Mouse (Mus musculus) inflammation-experienced regulatory T-cells, adult 16 weeks (primary cell): ENCODE results near the gene Gatad2a. TPM values are rescaled to one million over a fixed set of nuclear protein-coding genes. Genes with fewer than 3 reads are reported as not detected.

Experiments
- polyA plus RNA-seq: library from polyadenylated mRNA; unstranded; fragments of 100-300 nt; shearing (Covaris generic); gene quantifications from one replicate; pipeline ENCODE4 v1.2.1, GENCODE M21; 2017

Gatad2a gene
- polyA plus RNA-seq, result 29.4 TPM

DNA sequence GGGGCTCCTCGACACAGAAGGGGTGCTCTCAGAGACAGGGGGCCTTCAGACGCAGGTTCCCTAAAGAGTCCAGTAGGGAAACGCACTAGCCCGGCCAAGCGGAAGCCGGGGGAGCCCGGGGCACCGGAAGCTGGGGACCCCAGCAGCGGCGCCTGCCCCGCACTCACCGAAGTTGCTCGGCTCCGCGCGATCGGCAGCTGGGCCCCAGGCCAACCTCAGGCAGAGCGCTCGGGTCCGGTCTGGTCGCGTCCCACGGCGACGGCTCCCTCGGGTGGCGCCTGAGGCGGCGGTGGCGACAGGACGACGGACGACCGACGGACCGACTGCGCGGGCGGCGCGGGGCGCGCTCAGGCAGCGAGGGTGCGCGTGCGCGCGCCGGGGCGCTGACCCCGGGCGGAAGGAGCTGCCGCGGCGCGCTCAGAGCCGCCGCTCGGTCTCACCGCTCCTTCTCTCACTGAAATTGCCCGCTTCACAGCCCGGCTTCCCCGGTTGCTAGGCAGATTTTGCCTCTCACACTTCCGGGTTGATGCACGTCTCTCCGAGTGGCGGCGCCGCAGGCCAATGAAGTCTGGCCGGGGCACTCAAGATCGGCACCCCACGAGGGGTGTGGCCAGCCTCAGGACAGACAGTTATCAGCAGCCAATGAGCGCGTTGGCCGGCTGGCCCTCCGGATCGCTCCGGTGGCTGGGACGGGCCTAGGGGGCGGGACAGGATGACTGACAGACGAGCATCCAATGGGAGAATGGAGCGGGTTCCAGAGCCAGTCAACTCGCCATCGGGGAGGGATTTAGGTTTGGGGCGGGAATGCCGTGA is at the start of gene Gatad2a:
TSS of gene Gatad2a (minus strand) at position 609 of the 813 bp plus-strand sequence.

DNA sequence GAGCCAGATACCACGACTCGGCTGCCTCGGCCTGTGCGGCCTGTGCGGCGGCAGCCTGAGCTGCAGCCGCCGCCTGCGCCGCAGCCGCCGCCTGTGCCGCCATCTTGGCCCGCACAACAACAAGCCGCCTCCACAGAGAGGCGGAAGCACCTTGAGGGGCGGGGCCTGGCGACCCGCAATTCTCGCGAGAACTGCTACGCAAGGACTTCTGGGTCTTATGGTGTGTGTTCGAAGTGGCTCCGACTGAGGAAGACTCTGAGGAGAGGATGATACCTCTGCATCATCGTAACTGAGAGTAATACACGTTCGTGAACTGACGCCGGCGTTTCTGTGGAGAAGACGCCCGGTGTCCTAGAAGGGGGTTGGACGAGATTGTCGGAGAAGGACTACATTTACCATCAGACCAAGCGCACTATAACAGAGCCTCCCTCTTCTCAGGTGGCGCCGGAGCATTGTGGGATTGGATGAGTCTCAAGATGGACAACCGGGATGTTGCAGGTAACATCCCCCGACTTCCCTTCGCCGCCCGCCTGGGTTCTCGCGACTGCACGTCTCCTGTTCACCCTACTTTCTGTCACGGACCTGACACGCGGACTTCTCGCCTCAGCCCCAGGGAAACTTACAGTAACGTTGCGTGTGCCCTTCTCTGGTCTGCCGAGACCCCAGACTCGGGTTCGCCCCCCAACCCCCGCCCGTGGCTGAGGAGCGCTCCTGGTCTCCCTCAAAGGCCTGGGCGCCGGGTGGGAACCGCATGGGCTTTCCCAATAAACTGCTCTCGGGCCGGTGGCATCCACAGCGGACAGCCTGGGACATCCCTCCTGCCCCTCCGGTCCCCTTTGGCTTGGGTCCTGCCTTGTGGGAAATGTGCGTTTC is 46.6 kb upstream of the Gatad2a start, which contains the start of the genes Mau2 and Sugp1:
TSS of gene Mau2 (minus strand) at position 152 of the 873 bp plus-strand sequence.
TSS of gene Sugp1 (plus strand) at position 231 of the 873 bp plus-strand sequence.

DNA sequence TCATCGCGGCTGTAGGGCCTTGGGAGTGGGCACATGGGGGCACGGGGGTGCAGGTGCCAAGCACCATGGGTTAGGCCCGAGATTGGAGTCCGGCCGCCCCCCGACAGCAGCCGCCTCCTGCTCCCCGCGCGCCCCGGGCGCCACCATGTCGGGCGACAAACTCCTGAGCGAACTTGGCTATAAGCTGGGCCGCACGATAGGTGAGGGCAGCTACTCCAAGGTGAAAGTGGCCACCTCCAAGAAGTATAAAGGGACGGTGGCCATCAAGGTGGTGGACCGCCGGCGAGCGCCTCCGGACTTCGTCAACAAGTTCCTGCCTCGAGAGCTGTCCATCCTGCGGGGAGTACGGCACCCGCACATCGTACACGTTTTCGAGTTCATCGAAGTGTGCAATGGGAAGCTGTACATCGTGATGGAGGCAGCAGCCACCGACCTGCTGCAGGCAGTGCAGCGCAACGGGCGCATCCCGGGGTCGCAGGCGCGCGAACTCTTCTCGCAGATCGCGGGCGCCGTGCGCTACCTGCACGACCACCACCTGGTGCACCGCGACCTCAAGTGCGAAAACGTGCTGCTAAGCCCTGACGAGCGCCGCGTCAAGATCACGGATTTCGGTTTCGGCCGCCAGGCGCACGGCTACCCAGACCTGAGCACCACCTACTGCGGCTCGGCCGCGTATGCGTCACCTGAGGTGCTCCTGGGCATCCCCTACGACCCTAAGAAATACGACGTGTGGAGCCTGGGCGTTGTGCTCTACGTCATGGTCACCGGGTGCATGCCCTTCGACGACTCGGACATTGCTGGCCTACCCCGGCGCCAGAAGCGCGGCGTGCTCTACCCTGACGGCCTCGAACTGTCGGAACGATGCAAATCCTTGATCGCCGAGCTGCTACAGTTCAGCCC is 93.8 kb downstream of the Gatad2a start, which contains the start of the genes Tssk6, Ndufa13 and Yjefn3:
TSS of gene Tssk6 (plus strand) at position 22 of the 900 bp plus-strand sequence.
TSS of gene Ndufa13 (minus strand) at position 396 of the 900 bp plus-strand sequence.
TSS of gene Yjefn3 (minus strand) at position 550 of the 900 bp plus-strand sequence.

GRCm38 (mm10) chr8:69887289-69888243 is 108.6 kb downstream of the Gatad2a start, which contains the start of gene Cilp2:
Gene Cilp2, minus strand, starts transcription at chr8:69887687.

Other genes starting within 250 kb of the Gatad2a start
- gene Zfp963, start 246.4 kb downstream of the Gatad2a start, polyA plus RNA-seq, result 11.2 TPM
- not detected for gene Gm20422, start 221.5 kb downstream of the Gatad2a start, polyA plus RNA-seq
- 26.2 TPM for gene Atp13a1, start 205.2 kb downstream of the Gatad2a start, polyA plus RNA-seq
- gene Zfp866, start 205.2 kb downstream of the Gatad2a start, polyA plus RNA-seq, result 36.6 TPM
- 178 TPM for gene Gmip, start 187.7 kb downstream of the Gatad2a start, polyA plus RNA-seq
- 0.61 TPM for gene Lpar2, start 174.0 kb downstream of the Gatad2a start, polyA plus RNA-seq
- gene Pbx4, start 163.9 kb downstream of the Gatad2a start, polyA plus RNA-seq, result 24.6 TPM
- gene Cilp2, start 108.7 kb downstream of the Gatad2a start, polyA plus RNA-seq, result not detected
- 3.4 TPM for gene Tssk6, start 94.2 kb downstream of the Gatad2a start, polyA plus RNA-seq
- 190 TPM for gene Ndufa13, start 93.8 kb downstream of the Gatad2a start, polyA plus RNA-seq
- not detected for gene Yjefn3, start 93.7 kb downstream of the Gatad2a start, polyA plus RNA-seq
- 50.6 TPM for gene Mau2, start 46.4 kb upstream of the Gatad2a start, polyA plus RNA-seq
- gene Sugp1, start 46.4 kb upstream of the Gatad2a start, polyA plus RNA-seq, result 78.6 TPM
- gene Tm6sf2, start 76.5 kb upstream of the Gatad2a start, polyA plus RNA-seq, result 0.37 TPM
- gene Hapln4, start 87.1 kb upstream of the Gatad2a start, polyA plus RNA-seq, result not detected
- gene Ncan, start 124.5 kb upstream of the Gatad2a start, polyA plus RNA-seq, result not detected
- gene Nr2c2ap, start 134.9 kb upstream of the Gatad2a start, polyA plus RNA-seq, result 59.8 TPM
- gene Rfxank, start 142.8 kb upstream of the Gatad2a start, polyA plus RNA-seq, result 45.4 TPM
- 66.7 TPM for gene Borcs8, start 143.1 kb upstream of the Gatad2a start, polyA plus RNA-seq
- gene Mef2b, start 143.3 kb upstream of the Gatad2a start, polyA plus RNA-seq, result 2.1 TPM
- gene Tmem161a, start 176.0 kb upstream of the Gatad2a start, polyA plus RNA-seq, result 64.2 TPM
- gene Slc25a42, start 215.9 kb upstream of the Gatad2a start, polyA plus RNA-seq, result 14.6 TPM
- gene Sugp2, start 237.8 kb upstream of the Gatad2a start, polyA plus RNA-seq, result 37.7 TPM
- 15.6 TPM for gene Armc6, start 238.1 kb upstream of the Gatad2a start, polyA plus RNA-seq